Mouse (Mus musculus): ENCODE results near the gene Phxr2. TPM values are rescaled to one million over a fixed set of nuclear protein-coding genes. Genes with fewer than 3 reads are reported as not detected.

Gene Phxr2
- polyA plus RNA-seq, 1 experiment = not detected

DNA sequence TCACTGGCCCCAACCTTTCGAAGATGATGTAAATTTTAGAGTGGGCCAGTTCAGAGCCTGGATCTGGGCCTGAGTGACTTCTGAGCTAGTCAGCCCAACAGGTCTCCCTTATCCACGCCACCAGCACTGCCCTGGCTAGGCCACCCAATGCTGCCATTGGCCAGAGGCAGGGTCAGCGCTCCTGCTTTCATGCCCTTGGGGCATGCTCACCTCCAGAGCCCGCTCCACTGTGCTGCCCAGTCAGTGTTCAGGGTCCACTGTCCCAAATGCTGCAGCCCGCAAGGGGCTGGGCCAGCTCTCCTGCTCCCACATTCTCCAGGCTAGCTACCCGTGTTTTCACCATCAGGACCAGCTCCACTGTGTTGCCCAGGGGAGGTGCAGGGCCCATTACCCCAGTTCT, 23.9 kb upstream of the Phxr2 start:
- Histone ChIP-seq H3K79me3 (ENCODE audit: low read depth) (no peaks in the 10 kb centered on the region), H3K36me3 (ENCODE audit: control insufficient read depth, insufficient read depth) (peaks cover 3% of the 10 kb centered on the region), H3ac (ENCODE audit: control insufficient read depth, insufficient read length, low read depth) (no peak overlapping the region), H3K27me3 (ENCODE audit: control insufficient read depth, insufficient read depth, insufficient read length) (no peaks in the 10 kb centered on the region), H3K4me3 (ENCODE audit: insufficient read depth, poor library complexity, severe bottlenecking) (no peak overlapping the region), H3K79me2 (ENCODE audit: control insufficient read depth, insufficient read depth) (no peaks in the 10 kb centered on the region)
- TF ChIP-seq CEBPB (IDR thresholded peaks at IDR 0.05; ENCODE audit: low read depth) = no peak
- no peak for TF ChIP-seq MYOD1 (IDR thresholded peaks at IDR 0.05; ENCODE audit: control insufficient read depth, insufficient read length, low read depth)
- TF ChIP-seq MAX (IDR thresholded peaks at IDR 0.05) = no peak
- no peak for TF ChIP-seq FOSL1 (IDR thresholded peaks at IDR 0.05; ENCODE audit: insufficient read depth, low read length, poor library complexity, severe bottlenecking)
- no peak for TF ChIP-seq CTCF (IDR thresholded peaks at IDR 0.05; ENCODE audit: control insufficient read depth, insufficient read depth, insufficient read length)

DNA sequence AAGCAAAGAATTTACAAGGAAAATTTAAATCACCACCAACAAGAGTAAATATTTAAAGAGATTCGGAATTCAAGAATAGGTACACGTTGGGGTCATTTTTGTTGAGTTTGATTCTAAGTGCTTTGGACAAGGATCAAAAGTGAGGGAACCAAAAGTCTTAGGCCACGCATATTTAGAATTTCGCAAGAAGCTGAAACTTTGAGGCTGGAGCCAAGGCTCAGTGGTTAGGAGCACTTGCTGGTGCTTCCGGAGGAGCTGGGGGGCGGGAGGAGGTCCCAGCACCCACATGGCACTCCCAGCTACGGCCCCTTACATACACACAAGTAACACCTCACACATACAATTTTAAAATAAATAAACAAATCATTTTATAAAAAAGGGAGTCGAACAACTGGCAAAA, 20.5 kb upstream of the Phxr2 start:
- TF ChIP-seq MYOD1 (IDR thresholded peaks at IDR 0.05; ENCODE audit: control insufficient read depth, insufficient read length, low read depth) = no peak
- Histone ChIP-seq H3K4me3 (ENCODE audit: insufficient read depth, poor library complexity, severe bottlenecking) (no peak overlapping the region), H3K27me3 (ENCODE audit: control insufficient read depth, insufficient read depth, insufficient read length) (no peaks in the 10 kb centered on the region), H3K79me3 (ENCODE audit: low read depth) (no peaks in the 10 kb centered on the region), H3K36me3 (ENCODE audit: control insufficient read depth, insufficient read depth) (peaks cover 6% of the 10 kb centered on the region), H3K79me2 (ENCODE audit: control insufficient read depth, insufficient read depth) (no peaks in the 10 kb centered on the region), H3ac (ENCODE audit: control insufficient read depth, insufficient read length, low read depth) (no peak overlapping the region)

DNA sequence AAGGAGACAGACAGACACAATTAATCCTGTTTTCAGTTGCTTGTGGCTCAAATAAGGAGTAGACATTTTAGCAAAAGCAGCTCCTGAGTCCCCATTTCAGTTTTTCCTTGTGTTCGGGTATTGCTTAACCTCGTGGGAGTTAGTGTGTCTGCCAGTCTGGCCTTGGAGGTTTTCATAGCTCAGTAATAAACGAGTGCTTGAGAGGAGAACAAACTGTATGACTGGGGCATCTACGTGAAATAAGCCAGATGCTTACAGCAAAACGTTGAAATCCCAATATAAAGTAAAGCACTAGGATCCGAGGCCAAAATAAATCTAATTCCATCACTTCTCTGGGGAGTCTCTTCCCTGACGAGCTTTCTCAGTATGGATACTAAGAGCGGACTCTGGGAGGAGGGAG, 19.5 kb upstream of the Phxr2 start:
- H3K79me2 ChIP-seq (ENCODE audit: control insufficient read depth, insufficient read depth) = no peaks in the 10 kb centered on the region
- H3K4me3 ChIP-seq (ENCODE audit: insufficient read depth, poor library complexity, severe bottlenecking) = no peak overlapping the region
- H3K27me3 ChIP-seq (ENCODE audit: control insufficient read depth, insufficient read depth, insufficient read length) = no peaks in the 10 kb centered on the region
- H3K79me3 ChIP-seq (ENCODE audit: low read depth) = no peaks in the 10 kb centered on the region
- H3K36me3 ChIP-seq (ENCODE audit: control insufficient read depth, insufficient read depth) = peaks cover 6% of the 10 kb centered on the region
- no peak overlapping the region for H3ac ChIP-seq (ENCODE audit: control insufficient read depth, insufficient read length, low read depth)
- no peak for TF ChIP-seq MYOG (IDR thresholded peaks at IDR 0.05; ENCODE audit: control insufficient read depth, extremely low read depth, insufficient read length)
- no peak for TF ChIP-seq USF1 (IDR thresholded peaks at IDR 0.05; ENCODE audit: low read depth)
- no peak for TF ChIP-seq MAX (IDR thresholded peaks at IDR 0.05)
- no peak for TF ChIP-seq CTCF (IDR thresholded peaks at IDR 0.05; ENCODE audit: control insufficient read depth, insufficient read depth, insufficient read length)
- TF ChIP-seq CEBPB (IDR thresholded peaks at IDR 0.05; ENCODE audit: low read depth) = no peak
- TF ChIP-seq FOSL1 (IDR thresholded peaks at IDR 0.05; ENCODE audit: insufficient read depth, low read length, poor library complexity, severe bottlenecking) = no peak
- no peak for TF ChIP-seq MYOD1 (IDR thresholded peaks at IDR 0.05; ENCODE audit: control insufficient read depth, insufficient read length, low read depth)

DNA sequence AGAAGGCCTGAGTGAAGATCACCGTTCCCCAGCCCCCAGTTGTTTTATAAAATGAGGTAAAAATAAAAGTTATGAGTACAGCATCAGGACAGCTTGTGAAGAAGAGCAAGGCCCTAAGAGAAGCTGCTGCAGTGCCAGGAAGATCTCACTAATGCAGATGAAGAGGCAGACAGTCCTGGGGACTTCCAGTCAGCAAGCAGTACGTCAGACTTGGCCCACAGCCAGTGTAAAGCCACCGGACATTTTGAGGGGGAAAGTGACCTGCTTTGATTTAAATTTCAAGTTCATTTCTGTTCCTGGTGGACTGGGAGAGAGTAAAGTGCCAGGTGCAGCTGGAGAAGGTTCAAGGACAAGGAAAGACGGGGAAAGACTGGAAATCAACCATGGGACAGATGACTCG, 10.2 kb upstream of the Phxr2 start:
- TF ChIP-seq MYOD1 (IDR thresholded peaks at IDR 0.05; ENCODE audit: control insufficient read depth, insufficient read length, low read depth) (no peak), USF1 (IDR thresholded peaks at IDR 0.05; ENCODE audit: low read depth) (no peak), FOSL1 (IDR thresholded peaks at IDR 0.05; ENCODE audit: insufficient read depth, low read length, poor library complexity, severe bottlenecking) (no peak), CTCF (IDR thresholded peaks at IDR 0.05; ENCODE audit: control insufficient read depth, insufficient read depth, insufficient read length) (no peak), MAX (IDR thresholded peaks at IDR 0.05) (no peak), MYOG (IDR thresholded peaks at IDR 0.05; ENCODE audit: control insufficient read depth, extremely low read depth, insufficient read length) (no peak), CEBPB (IDR thresholded peaks at IDR 0.05; ENCODE audit: low read depth) (no peak)
- peaks cover 10% of the 10 kb centered on the region for H3K36me3 ChIP-seq (ENCODE audit: control insufficient read depth, insufficient read depth)

DNA sequence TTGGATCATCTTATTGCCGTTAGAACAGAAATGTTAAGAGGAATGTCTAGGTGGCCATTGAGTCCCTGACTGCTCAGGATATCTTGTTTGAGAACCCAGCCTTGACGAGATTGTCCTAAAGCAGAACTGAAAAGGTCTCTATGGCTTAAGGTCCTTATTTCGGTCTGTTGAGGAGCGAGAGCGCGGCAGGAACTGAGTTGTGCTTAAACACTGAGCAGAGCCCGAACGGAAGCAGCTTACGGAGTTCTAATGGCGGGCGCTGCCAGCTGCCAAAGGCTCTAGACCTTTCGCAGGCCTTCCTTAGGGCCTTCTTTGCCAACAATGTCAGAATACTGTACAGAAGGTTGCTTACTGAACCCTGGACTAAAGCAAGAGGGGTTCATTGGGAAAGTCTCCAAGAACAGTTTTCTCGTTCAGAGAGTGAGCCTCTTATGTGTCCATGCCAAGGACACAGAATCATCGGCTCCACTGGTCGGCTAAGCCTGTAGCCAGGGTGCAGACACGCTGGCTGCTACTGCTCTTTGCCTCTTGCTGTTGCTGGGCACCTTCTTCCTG, 7.3 kb upstream of the Phxr2 start:
- Histone ChIP-seq H3K4me3 (ENCODE audit: insufficient read depth, poor library complexity, severe bottlenecking) (no peak overlapping the region), H3K36me3 (ENCODE audit: control insufficient read depth, insufficient read depth) (peaks cover 10% of the 10 kb centered on the region), H3ac (ENCODE audit: control insufficient read depth, insufficient read length, low read depth) (no peak overlapping the region), H3K79me3 (ENCODE audit: low read depth) (no peaks in the 10 kb centered on the region), H3K79me2 (ENCODE audit: control insufficient read depth, insufficient read depth) (no peaks in the 10 kb centered on the region), H3K27me3 (ENCODE audit: control insufficient read depth, insufficient read depth, insufficient read length) (no peaks in the 10 kb centered on the region)
- TF ChIP-seq CTCF (IDR thresholded peaks at IDR 0.05; ENCODE audit: control insufficient read depth, insufficient read depth, insufficient read length) (no peak), FOSL1 (IDR thresholded peaks at IDR 0.05; ENCODE audit: insufficient read depth, low read length, poor library complexity, severe bottlenecking) (no peak), MAX (IDR thresholded peaks at IDR 0.05) (no peak), CEBPB (IDR thresholded peaks at IDR 0.05; ENCODE audit: low read depth) (no peak), MYOG (IDR thresholded peaks at IDR 0.05; ENCODE audit: control insufficient read depth, extremely low read depth, insufficient read length) (no peak), USF1 (IDR thresholded peaks at IDR 0.05; ENCODE audit: low read depth) (no peak), MYOD1 (IDR thresholded peaks at IDR 0.05; ENCODE audit: control insufficient read depth, insufficient read length, low read depth) (no peak)

More for the DNA sequence above, 10.2 kb upstream of the Phxr2 start:
- no peaks in the 10 kb centered on the region for H3K79me2 ChIP-seq (ENCODE audit: control insufficient read depth, insufficient read depth)
- H3K4me3 ChIP-seq (ENCODE audit: insufficient read depth, poor library complexity, severe bottlenecking) = no peak overlapping the region
- no peaks in the 10 kb centered on the region for H3K27me3 ChIP-seq (ENCODE audit: control insufficient read depth, insufficient read depth, insufficient read length)
- no peaks in the 10 kb centered on the region for H3K79me3 ChIP-seq (ENCODE audit: low read depth)
- H3ac ChIP-seq (ENCODE audit: control insufficient read depth, insufficient read length, low read depth) = no peak overlapping the region

DNA sequence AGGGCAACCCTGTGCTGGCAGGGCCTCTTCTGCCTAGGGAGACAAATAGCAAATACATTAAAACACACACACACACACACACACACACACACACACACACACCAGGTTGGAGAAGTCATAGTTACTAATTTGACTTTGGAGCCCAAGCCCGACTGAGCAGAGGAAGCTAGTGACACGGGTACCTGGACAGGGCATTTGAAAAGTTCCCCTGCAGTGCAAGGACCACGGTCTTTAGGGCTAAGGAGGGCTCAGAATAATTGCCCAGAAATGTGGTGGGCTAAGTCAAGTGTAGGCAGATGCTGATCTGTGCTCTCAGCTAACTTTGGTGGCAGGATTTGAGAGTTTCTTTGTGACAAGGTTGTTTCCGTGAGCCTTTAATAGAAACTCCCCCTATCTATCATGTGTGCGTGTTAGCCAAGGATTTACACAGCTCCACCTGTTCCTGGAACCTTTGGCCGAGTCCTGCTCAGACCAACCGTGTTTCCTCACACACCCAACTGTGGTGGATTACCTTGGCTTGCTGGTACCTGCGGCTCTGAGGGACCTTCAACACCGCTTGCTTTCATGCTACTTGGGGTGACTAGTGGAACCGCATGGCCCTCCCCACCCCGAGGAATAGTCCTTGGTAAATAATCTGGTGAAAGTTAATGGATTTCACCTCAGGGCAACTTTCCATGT, 6.6 kb upstream of the Phxr2 start:
- Histone ChIP-seq H3ac (ENCODE audit: control insufficient read depth, insufficient read length, low read depth) (no peak overlapping the region), H3K27me3 (ENCODE audit: control insufficient read depth, insufficient read depth, insufficient read length) (no peaks in the 10 kb centered on the region), H3K79me2 (ENCODE audit: control insufficient read depth, insufficient read depth) (no peaks in the 10 kb centered on the region), H3K4me3 (ENCODE audit: insufficient read depth, poor library complexity, severe bottlenecking) (no peak overlapping the region), H3K36me3 (ENCODE audit: control insufficient read depth, insufficient read depth) (peaks cover 10% of the 10 kb centered on the region), H3K79me3 (ENCODE audit: low read depth) (no peaks in the 10 kb centered on the region)
- TF ChIP-seq MYOG (IDR thresholded peaks at IDR 0.05; ENCODE audit: control insufficient read depth, extremely low read depth, insufficient read length) = no peak
- TF ChIP-seq MYOD1 (IDR thresholded peaks at IDR 0.05; ENCODE audit: control insufficient read depth, insufficient read length, low read depth) = no peak
- TF ChIP-seq FOSL1 (IDR thresholded peaks at IDR 0.05; ENCODE audit: insufficient read depth, low read length, poor library complexity, severe bottlenecking) = no peak
- no peak for TF ChIP-seq CEBPB (IDR thresholded peaks at IDR 0.05; ENCODE audit: low read depth)
- no peak for TF ChIP-seq CTCF (IDR thresholded peaks at IDR 0.05; ENCODE audit: control insufficient read depth, insufficient read depth, insufficient read length)
- TF ChIP-seq MAX (IDR thresholded peaks at IDR 0.05) = no peak
- no peak for TF ChIP-seq USF1 (IDR thresholded peaks at IDR 0.05; ENCODE audit: low read depth)

Data from C2C12 (cell line).